Mouse (Mus musculus): Measurements from ENCODE around the gene Dnaja3. TPM values are rescaled to one million over a fixed set of nuclear protein-coding genes. Genes with fewer than 3 reads are reported as not detected.

Gene Dnaja3
- total and polyA plus RNA-seq, 2 experiments from 2014 or later = 99.6 to 103 TPM

- H3K9ac ChIP-seq (replicated peaks; ENCODE audit: low read depth, low read length) = no peak overlapping the region
- no peaks in the 10 kb centered on the region for H3K9me3 ChIP-seq (replicated peaks; ENCODE audit: control insufficient read depth, low read length)
- H3K27ac ChIP-seq (ENCODE audit: low read depth) = no peak overlapping the region
- WGBS = 84% methylated on average over 5 of the region's 5 CpGs
- H3K4me1 ChIP-seq (ENCODE audit: control insufficient read depth, insufficient read depth) = peaks cover 56% of the 10 kb centered on the region
- peaks cover 40% of the 10 kb centered on the region for H3K36me3 ChIP-seq (replicated peaks; ENCODE audit: control insufficient read depth, insufficient read depth, low read length)
- no peak overlapping the region for H3K4me3 ChIP-seq (ENCODE audit: low read depth, low read length)
- ATAC-seq (ENCODE audit: insufficient read depth, low read depth) = no peak
- peak; percentile 2 for DNase-seq (ENCODE audit: low spot score)
- H3K27me3 ChIP-seq (ENCODE audit: control insufficient read depth, insufficient read depth, low read length) = no peaks in the 10 kb centered on the region
- no peak overlapping the region for H3K4me2 ChIP-seq (ENCODE audit: low read depth, low read length)
- TF ChIP-seq EP300 (IDR thresholded peaks at IDR 0.05; ENCODE audit: low read depth) (no peak), CTCF (IDR thresholded peaks at IDR 0.05; ENCODE audit: low read depth) (no peak)
Measured at GRCm38 (mm10) chr16:4649211-4649610, 9.4 kb downstream of the Dnaja3 start.

- DNase-seq (ENCODE audit: low spot score) = no peak
- Histone ChIP-seq H3K27ac (ENCODE audit: low read depth) (no peak overlapping the region), H3K4me2 (ENCODE audit: low read depth, low read length) (no peak overlapping the region), H3K36me3 (replicated peaks; ENCODE audit: control insufficient read depth, insufficient read depth, low read length) (peaks cover 43% of the 10 kb centered on the region), H3K9ac (replicated peaks; ENCODE audit: low read depth, low read length) (no peak overlapping the region), H3K4me1 (ENCODE audit: control insufficient read depth, insufficient read depth) (peaks cover 52% of the 10 kb centered on the region), H3K4me3 (ENCODE audit: low read depth, low read length) (no peak overlapping the region), H3K27me3 (ENCODE audit: control insufficient read depth, insufficient read depth, low read length) (no peaks in the 10 kb centered on the region), H3K9me3 (replicated peaks; ENCODE audit: control insufficient read depth, low read length) (no peaks in the 10 kb centered on the region)
- ATAC-seq (ENCODE audit: insufficient read depth, low read depth) = no peak
- TF ChIP-seq EP300 (IDR thresholded peaks at IDR 0.05; ENCODE audit: low read depth) = no peak
- no peak for TF ChIP-seq CTCF (IDR thresholded peaks at IDR 0.05; ENCODE audit: low read depth)
- 85% methylated on average over 11 of the region's 11 CpGs for WGBS
Measured at GRCm38 (mm10) chr16:4649692-4650091, 9.9 kb downstream of the Dnaja3 start.

- Histone ChIP-seq H3K4me2 (ENCODE audit: low read depth, low read length) (no peak overlapping the region), H3K36me3 (replicated peaks; ENCODE audit: control insufficient read depth, insufficient read depth, low read length) (peaks cover 48% of the 10 kb centered on the region), H3K9ac (replicated peaks; ENCODE audit: low read depth, low read length) (no peak overlapping the region), H3K27ac (ENCODE audit: low read depth) (no peak overlapping the region), H3K4me3 (ENCODE audit: low read depth, low read length) (no peak overlapping the region), H3K27me3 (ENCODE audit: control insufficient read depth, insufficient read depth, low read length) (no peaks in the 10 kb centered on the region), H3K9me3 (replicated peaks; ENCODE audit: control insufficient read depth, low read length) (no peaks in the 10 kb centered on the region), H3K4me1 (ENCODE audit: control insufficient read depth, insufficient read depth) (peaks cover 52% of the 10 kb centered on the region)
- no peak for TF ChIP-seq CTCF (IDR thresholded peaks at IDR 0.05; ENCODE audit: low read depth)
- no peak for TF ChIP-seq EP300 (IDR thresholded peaks at IDR 0.05; ENCODE audit: low read depth)
- WGBS = 93% methylated on average over 3 of the region's 3 CpGs
- ATAC-seq (ENCODE audit: insufficient read depth, low read depth) (no peak), DNase-seq (ENCODE audit: low spot score) (no peak)
Measured at GRCm38 (mm10) chr16:4650161-4650560, 10.4 kb downstream of the Dnaja3 start.

- Histone ChIP-seq H3K9me3 (replicated peaks; ENCODE audit: control insufficient read depth, low read length) (no peaks in the 10 kb centered on the region), H3K27me3 (ENCODE audit: control insufficient read depth, insufficient read depth, low read length) (no peaks in the 10 kb centered on the region), H3K4me3 (ENCODE audit: low read depth, low read length) (no peak overlapping the region), H3K4me2 (ENCODE audit: low read depth, low read length) (no peak overlapping the region), H3K9ac (replicated peaks; ENCODE audit: low read depth, low read length) (no peak overlapping the region), H3K4me1 (ENCODE audit: control insufficient read depth, insufficient read depth) (peaks cover 51% of the 10 kb centered on the region), H3K27ac (ENCODE audit: low read depth) (peak overlapping the region; percentile 69; the same call in 1 of the 2 replicates), H3K36me3 (replicated peaks; ENCODE audit: control insufficient read depth, insufficient read depth, low read length) (peaks cover 50% of the 10 kb centered on the region)
- WGBS = 60% methylated on average over 1 of the region's 1 CpGs
- ATAC-seq (ENCODE audit: insufficient read depth, low read depth) (no peak), DNase-seq (ENCODE audit: low spot score) (no peak)
- TF ChIP-seq CTCF (IDR thresholded peaks at IDR 0.05; ENCODE audit: low read depth) (no peak), EP300 (IDR thresholded peaks at IDR 0.05; ENCODE audit: low read depth) (no peak)
Measured at GRCm38 (mm10) chr16:4651081-4651480, 11.3 kb downstream of the Dnaja3 start.

GRCm38 (mm10) chr16:4651624-4652023, 11.8 kb downstream of the Dnaja3 start:
- Histone ChIP-seq H3K9ac (replicated peaks; ENCODE audit: low read depth, low read length) (no peak overlapping the region), H3K4me1 (ENCODE audit: control insufficient read depth, insufficient read depth) (peaks cover 54% of the 10 kb centered on the region), H3K4me3 (ENCODE audit: low read depth, low read length) (no peak overlapping the region), H3K27ac (ENCODE audit: low read depth) (peak overlapping the region; percentile 69), H3K27me3 (ENCODE audit: control insufficient read depth, insufficient read depth, low read length) (no peaks in the 10 kb centered on the region), H3K4me2 (ENCODE audit: low read depth, low read length) (no peak overlapping the region), H3K9me3 (replicated peaks; ENCODE audit: control insufficient read depth, low read length) (no peaks in the 10 kb centered on the region), H3K36me3 (replicated peaks; ENCODE audit: control insufficient read depth, insufficient read depth, low read length) (peaks cover 50% of the 10 kb centered on the region)
- WGBS = 80% methylated on average over 7 of the region's 7 CpGs
- ATAC-seq (ENCODE audit: insufficient read depth, low read depth) (no peak), DNase-seq (ENCODE audit: low spot score) (no peak)
- TF ChIP-seq EP300 (IDR thresholded peaks at IDR 0.05; ENCODE audit: low read depth) (no peak), CTCF (IDR thresholded peaks at IDR 0.05; ENCODE audit: low read depth) (no peak)

GRCm38 (mm10) chr16:4652707-4653416, 13.1 kb downstream of the Dnaja3 start:
- Histone ChIP-seq H3K4me2 (ENCODE audit: low read depth, low read length) (no peak overlapping the region), H3K36me3 (replicated peaks; ENCODE audit: control insufficient read depth, insufficient read depth, low read length) (peaks cover 50% of the 10 kb centered on the region)

More at GRCm38 (mm10) chr16:4652707-4653416, 13.1 kb downstream of the Dnaja3 start:
- H3K27ac ChIP-seq (ENCODE audit: low read depth) = peak overlapping the region; percentile 69
- no peak overlapping the region for H3K9ac ChIP-seq (replicated peaks; ENCODE audit: low read depth, low read length)
- WGBS = 38% methylated on average over 4 of the region's 4 CpGs
- peak; percentile 40 for ATAC-seq (ENCODE audit: insufficient read depth, low read depth)
- TF ChIP-seq EP300 (IDR thresholded peaks at IDR 0.05; ENCODE audit: low read depth) (peak; percentile 82; the same call in 1 of the 2 replicates), CTCF (IDR thresholded peaks at IDR 0.05; ENCODE audit: low read depth) (no peak)
- H3K27me3 ChIP-seq (ENCODE audit: control insufficient read depth, insufficient read depth, low read length) = no peaks in the 10 kb centered on the region
- H3K9me3 ChIP-seq (replicated peaks; ENCODE audit: control insufficient read depth, low read length) = no peaks in the 10 kb centered on the region
- H3K4me3 ChIP-seq (ENCODE audit: low read depth, low read length) = no peak overlapping the region
- peak; percentile 61 for DNase-seq (ENCODE audit: low spot score)
- peaks cover 46% of the 10 kb centered on the region for H3K4me1 ChIP-seq (ENCODE audit: control insufficient read depth, insufficient read depth)

Data from heart, postnatal 0 days (tissue).